Mouse (Mus musculus) granulocyte monocyte progenitor cell, adult 5-6 weeks (primary cell): Measurements from ENCODE around the gene Nudt10. TPM values are rescaled to one million over a fixed set of nuclear protein-coding genes. Genes with fewer than 3 reads are reported as not detected.

Source experiments
- ATAC-seq: replicated peaks from 2 replicates; pipeline ENCODE4 v1.8.0; 2016; ENCODE audit warnings: mild to moderate bottlenecking, moderate TSS enrichment, inconsistent platforms; ENCODE audit not compliant: poor library complexity, severe bottlenecking
- total RNA-seq, 2 experiments: library from RNA; stranded (forward) in 1 of 2; stranded (reverse) in 1 of 2; fragments of 200-712, 200-1000 nt in 1 of 2; fragments of >200 nt in 1 of 2; fragmentation: Nextera tagmentation in 1 of 2; gene quantifications; 2 replicates each; pipeline ENCODE4 v1.2.3; 2014 to 2017

The Nudt10 gene
- total RNA-seq (2014; fragmentation: Nextera tagmentation): not detected in 2 replicates
- not detected in 2 replicates for total RNA-seq (2017)

DNA sequence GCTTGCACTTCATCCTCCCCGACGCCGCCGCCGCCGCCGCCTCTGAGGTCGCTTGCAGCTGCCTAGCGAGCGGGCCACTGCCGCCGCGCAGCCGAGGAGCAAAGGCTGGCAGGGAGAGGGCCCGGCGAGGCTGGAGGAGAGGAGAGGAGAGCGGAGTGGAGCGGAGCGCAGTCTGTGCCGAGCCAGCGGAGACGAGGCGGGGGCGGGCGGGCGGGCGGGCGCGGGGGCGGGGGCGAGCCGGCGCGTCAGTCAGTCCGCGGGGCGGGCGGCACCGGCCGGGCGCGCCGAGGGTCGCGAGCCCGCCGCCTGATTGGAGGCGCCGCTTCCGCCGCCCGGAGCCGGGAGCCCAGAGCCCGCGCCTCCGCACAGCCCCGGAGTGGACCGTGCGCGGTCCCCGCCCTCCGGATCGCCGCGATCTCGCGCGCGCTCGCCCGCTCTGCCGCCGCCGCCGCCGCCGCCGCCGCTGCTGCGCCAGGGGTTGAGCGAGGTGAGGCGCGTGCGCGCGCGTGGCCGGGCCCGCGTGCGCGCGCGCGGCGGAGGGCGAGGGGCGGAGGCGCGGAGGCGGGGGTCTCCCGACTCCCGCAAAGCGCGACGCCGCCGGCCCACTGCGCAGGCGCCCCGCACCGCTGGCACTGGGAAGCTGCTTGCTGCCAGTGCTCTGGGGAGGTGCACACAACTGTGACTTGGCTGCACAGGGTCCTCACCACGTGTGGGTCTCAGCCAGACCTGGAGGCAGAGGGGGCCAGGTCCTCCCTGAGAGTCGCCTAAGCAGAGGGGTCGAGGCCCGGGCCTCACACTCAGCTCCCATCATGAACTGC is at the start of gene Nudt10:
TSS of gene Nudt10 (minus strand) at position 193 of the 818 bp plus-strand sequence.
- peak; percentile 55 for ATAC-seq

DNA sequence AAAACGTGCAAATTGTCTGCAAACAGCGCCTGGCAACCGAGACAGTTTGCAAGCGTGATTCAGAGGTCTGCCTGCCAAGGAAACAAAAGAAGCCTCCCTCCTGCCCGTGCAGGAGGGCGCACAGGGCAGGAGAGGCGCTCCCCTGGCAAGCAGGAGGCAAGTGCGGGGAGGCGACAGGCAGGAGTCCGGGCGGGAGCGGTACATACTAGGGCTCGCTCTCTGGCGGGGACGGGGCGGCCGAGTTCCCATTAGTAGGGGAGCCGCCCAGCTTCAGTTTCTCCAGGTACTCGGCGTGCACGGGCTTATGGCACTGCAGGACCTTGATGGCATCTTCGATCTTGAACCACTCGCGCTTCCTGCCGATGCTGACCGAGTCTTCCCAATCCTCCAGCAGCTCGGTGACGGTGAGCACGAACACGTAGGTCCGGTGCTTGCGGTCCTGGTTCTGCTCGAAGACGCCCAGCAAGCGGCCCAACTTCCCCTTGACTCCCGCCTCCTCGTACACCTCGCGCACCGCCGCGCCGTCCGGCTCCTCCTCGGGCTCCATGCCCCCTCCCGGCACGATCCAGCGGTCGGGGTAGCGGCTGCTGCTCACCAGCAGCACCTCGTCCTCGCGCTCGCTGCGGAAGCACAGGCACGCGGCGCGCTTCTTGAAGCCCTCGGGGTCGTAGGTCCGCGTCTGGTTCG is 536 bp downstream of the Nudt10 start:
- ATAC-seq: peak; percentile 35

DNA sequence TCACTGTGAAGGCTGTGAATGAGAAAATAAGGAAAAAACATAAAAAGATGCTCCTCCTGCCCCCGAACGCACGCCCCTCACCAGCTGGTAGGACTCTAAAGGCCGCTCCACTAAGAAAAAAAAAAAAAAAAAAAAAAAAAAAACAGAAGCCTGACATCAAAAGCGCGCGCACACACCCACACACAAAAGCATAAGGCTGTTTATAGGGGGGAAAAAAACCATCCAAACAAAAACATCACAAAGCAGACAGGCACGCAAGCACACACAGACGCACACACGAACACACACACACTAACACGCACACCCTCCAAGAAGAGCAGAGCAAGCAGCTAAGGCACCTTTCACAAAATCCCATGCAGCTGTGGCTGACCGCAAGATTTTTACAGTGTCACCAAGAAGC is 1.1 kb downstream of the Nudt10 start:
- 0 out of 2 replicates have a peak, but pooled peaks have one; percentile 12 for ATAC-seq

Other genes with a start within 250 kb of the Nudt10 start
- not detected in 2 replicates for gene Nudt11, start 125.6 kb downstream of the Nudt10 start, total RNA-seq (2014; fragmentation: Nextera tagmentation)
- not detected in 2 replicates for gene Nudt11, start 125.6 kb downstream of the Nudt10 start, total RNA-seq (2017)
- not detected in 2 replicates for gene AU022751, start 89.6 kb downstream of the Nudt10 start, total RNA-seq (2014; fragmentation: Nextera tagmentation)
- gene AU022751, start 89.6 kb downstream of the Nudt10 start, total RNA-seq (2017): not detected in 2 replicates
- not detected in 2 replicates for gene Bmp15, start 147.7 kb upstream of the Nudt10 start, total RNA-seq (2014; fragmentation: Nextera tagmentation)
- not detected in 2 replicates for gene Bmp15, start 147.7 kb upstream of the Nudt10 start, total RNA-seq (2017)
- 0.56 TPM in 1 of 2 replicates, not detected in the other for gene Shroom4, start 226.8 kb upstream of the Nudt10 start, total RNA-seq (2014; fragmentation: Nextera tagmentation)
- gene Shroom4, start 226.8 kb upstream of the Nudt10 start, total RNA-seq (2017): 0.21 and 0.34 TPM in 2 replicates